Mouse (Mus musculus): ENCODE results near the gene Ntrk3. TPM values are rescaled to one million over a fixed set of nuclear protein-coding genes. Genes with fewer than 3 reads are reported as not detected.

Gene Ntrk3
- polyA plus RNA-seq, 1 experiment = 9.7 TPM

- Histone ChIP-seq H3K36me3 (ENCODE audit: control insufficient read depth, insufficient read depth, low read length) (no peaks in the 10 kb centered on the region), H3K4me3 (ENCODE audit: insufficient read depth, low read depth, low read length) (no peak overlapping the region), H3K27me3 (replicated peaks; ENCODE audit: control insufficient read depth, insufficient read depth, low read length) (no peaks in the 10 kb centered on the region), H3K4me1 (ENCODE audit: control insufficient read depth, insufficient read depth, low read length) (no peaks in the 10 kb centered on the region), H3K27ac (ENCODE audit: insufficient read depth, low read depth, low read length) (no peak overlapping the region)
- TF ChIP-seq CTCF (conservative IDR thresholded peaks at IDR 0.05; ENCODE audit: insufficient read depth, insufficient read length, low read depth, low read length) (no peak), POLR2A (IDR thresholded peaks at IDR 0.05; ENCODE audit: low read depth, low read length) (no peak)
- 83% methylated on average over 9 of the region's 9 CpGs for WGBS
- no peak for DNase-seq
Observed at GRCm38 (mm10) chr7:78520243-78520927, 217.4 kb downstream of the Ntrk3 start.

GRCm38 (mm10) chr7:78519689-78520088 lies 218.1 kb downstream of the Ntrk3 start:
- H3K4me3 ChIP-seq (ENCODE audit: insufficient read depth, low read depth, low read length) = no peak overlapping the region
- no peaks in the 10 kb centered on the region for H3K4me1 ChIP-seq (ENCODE audit: control insufficient read depth, insufficient read depth, low read length)
- TF ChIP-seq CTCF (conservative IDR thresholded peaks at IDR 0.05; ENCODE audit: insufficient read depth, insufficient read length, low read depth, low read length) = no peak
- no peak for TF ChIP-seq POLR2A (IDR thresholded peaks at IDR 0.05; ENCODE audit: low read depth, low read length)
- H3K27me3 ChIP-seq (replicated peaks; ENCODE audit: control insufficient read depth, insufficient read depth, low read length) = no peaks in the 10 kb centered on the region
- H3K27ac ChIP-seq (ENCODE audit: insufficient read depth, low read depth, low read length) = no peak overlapping the region
- WGBS = 74% methylated on average over 3 of the region's 3 CpGs
- no peaks in the 10 kb centered on the region for H3K36me3 ChIP-seq (ENCODE audit: control insufficient read depth, insufficient read depth, low read length)
- no peak for DNase-seq

- H3K4me1 ChIP-seq (ENCODE audit: control insufficient read depth, insufficient read depth, low read length) = no peaks in the 10 kb centered on the region
- no peak overlapping the region for H3K4me3 ChIP-seq (ENCODE audit: insufficient read depth, low read depth, low read length)
- H3K27me3 ChIP-seq (replicated peaks; ENCODE audit: control insufficient read depth, insufficient read depth, low read length) = no peaks in the 10 kb centered on the region
- DNase-seq = peak; percentile 2
- no peaks in the 10 kb centered on the region for H3K36me3 ChIP-seq (ENCODE audit: control insufficient read depth, insufficient read depth, low read length)
- no peak overlapping the region for H3K27ac ChIP-seq (ENCODE audit: insufficient read depth, low read depth, low read length)
- WGBS = 74% methylated on average over 5 of the region's 5 CpGs
- TF ChIP-seq POLR2A (IDR thresholded peaks at IDR 0.05; ENCODE audit: low read depth, low read length) (no peak), CTCF (conservative IDR thresholded peaks at IDR 0.05; ENCODE audit: insufficient read depth, insufficient read length, low read depth, low read length) (no peak)
Observed at GRCm38 (mm10) chr7:78518760-78519363, 218.9 kb downstream of the Ntrk3 start.

DNA sequence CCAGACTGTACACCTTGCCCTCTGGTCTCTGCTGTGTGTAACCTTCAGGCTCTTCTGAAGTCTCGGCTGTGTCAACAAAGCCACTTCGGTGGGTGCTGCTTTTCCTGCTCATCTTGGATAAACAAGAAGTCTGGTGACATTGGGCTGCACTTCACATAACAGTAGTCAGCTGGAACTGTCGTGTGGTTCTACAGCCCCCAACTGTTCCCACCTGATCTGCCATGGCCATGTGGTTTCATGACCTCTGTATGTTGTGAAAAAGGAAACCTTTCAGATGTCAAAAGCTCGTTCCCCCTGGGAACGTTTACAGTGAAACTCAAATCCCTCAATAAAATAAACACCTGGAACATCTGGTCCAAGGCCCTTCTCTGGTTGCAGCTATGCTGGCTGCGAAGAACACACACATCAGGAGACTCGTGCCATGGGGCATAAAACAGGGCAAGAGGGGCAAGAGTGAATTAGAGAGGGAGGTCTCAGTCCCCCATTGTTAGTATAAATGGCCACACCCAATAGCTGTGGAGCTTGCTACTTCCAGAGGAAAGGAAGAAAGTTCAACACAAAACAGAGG lies 222.7 kb downstream of the Ntrk3 start:
- 20% methylated on average over 7 of the region's 7 CpGs for WGBS
- no peak for TF ChIP-seq POLR2A (IDR thresholded peaks at IDR 0.05; ENCODE audit: low read depth, low read length)
- TF ChIP-seq CTCF (conservative IDR thresholded peaks at IDR 0.05; ENCODE audit: insufficient read depth, insufficient read length, low read depth, low read length) = no peak
- Histone ChIP-seq H3K4me1 (ENCODE audit: control insufficient read depth, insufficient read depth, low read length) (no peaks in the 10 kb centered on the region), H3K4me3 (ENCODE audit: insufficient read depth, low read depth, low read length) (no peak overlapping the region), H3K27ac (ENCODE audit: insufficient read depth, low read depth, low read length) (no peak overlapping the region), H3K27me3 (replicated peaks; ENCODE audit: control insufficient read depth, insufficient read depth, low read length) (no peaks in the 10 kb centered on the region; the same call in 1 of the 2 replicates), H3K36me3 (ENCODE audit: control insufficient read depth, insufficient read depth, low read length) (no peaks in the 10 kb centered on the region)
- no peak for DNase-seq

DNA sequence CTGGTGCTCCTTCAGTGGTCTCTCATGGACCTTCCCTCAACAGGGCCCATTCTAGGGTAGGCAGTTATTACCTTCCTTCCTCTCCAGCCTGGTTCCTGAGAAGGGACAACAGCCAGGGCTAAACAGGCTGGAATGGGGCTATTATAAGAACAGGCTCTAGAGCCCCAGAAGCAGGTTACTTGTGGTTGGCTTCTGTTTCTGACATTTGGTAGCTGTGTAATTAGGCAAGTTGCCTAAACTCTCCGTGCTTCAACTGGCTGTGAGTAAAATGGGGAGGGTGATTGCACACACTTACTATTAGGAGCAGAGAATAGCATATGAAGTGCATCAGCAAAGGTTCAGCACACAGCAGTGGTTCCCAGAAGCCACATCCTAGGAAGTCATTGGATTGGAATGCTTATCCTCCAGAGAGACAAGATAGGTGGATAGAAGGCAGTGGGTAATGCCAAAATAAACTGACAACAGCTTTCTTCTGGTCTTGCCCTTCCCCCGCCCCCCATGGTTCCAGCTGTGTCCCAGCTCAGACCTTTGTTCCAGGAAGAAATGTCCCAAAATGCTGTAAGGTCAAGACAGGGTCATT lies 230.7 kb downstream of the Ntrk3 start:
- no peak for DNase-seq
- Histone ChIP-seq H3K4me3 (ENCODE audit: insufficient read depth, low read depth, low read length) (no peak overlapping the region), H3K27me3 (replicated peaks; ENCODE audit: control insufficient read depth, insufficient read depth, low read length) (no peaks in the 10 kb centered on the region; the same call in 1 of the 2 replicates), H3K4me1 (ENCODE audit: control insufficient read depth, insufficient read depth, low read length) (no peaks in the 10 kb centered on the region), H3K36me3 (ENCODE audit: control insufficient read depth, insufficient read depth, low read length) (no peaks in the 10 kb centered on the region), H3K27ac (ENCODE audit: insufficient read depth, low read depth, low read length) (no peak overlapping the region)
- 47% methylated on average over 2 of the region's 2 CpGs for WGBS
- TF ChIP-seq POLR2A (IDR thresholded peaks at IDR 0.05; ENCODE audit: low read depth, low read length) (no peak), CTCF (conservative IDR thresholded peaks at IDR 0.05; ENCODE audit: insufficient read depth, insufficient read length, low read depth, low read length) (no peak)

- no peak for TF ChIP-seq CTCF (conservative IDR thresholded peaks at IDR 0.05; ENCODE audit: insufficient read depth, insufficient read length, low read depth, low read length)
- TF ChIP-seq POLR2A (IDR thresholded peaks at IDR 0.05; ENCODE audit: low read depth, low read length) = no peak
- H3K36me3 ChIP-seq (ENCODE audit: control insufficient read depth, insufficient read depth, low read length) = no peaks in the 10 kb centered on the region
- no peaks in the 10 kb centered on the region for H3K27me3 ChIP-seq (replicated peaks; ENCODE audit: control insufficient read depth, insufficient read depth, low read length)
- H3K4me1 ChIP-seq (ENCODE audit: control insufficient read depth, insufficient read depth, low read length) = no peaks in the 10 kb centered on the region
- WGBS = 84% methylated on average over 5 of the region's 5 CpGs
- DNase-seq = no peak
- no peak overlapping the region for H3K27ac ChIP-seq (ENCODE audit: insufficient read depth, low read depth, low read length)
- no peak overlapping the region for H3K4me3 ChIP-seq (ENCODE audit: insufficient read depth, low read depth, low read length)
Observed at GRCm38 (mm10) chr7:78500863-78501262, 236.9 kb downstream of the Ntrk3 start.

GRCm38 (mm10) chr7:78499970-78500369 lies 237.8 kb downstream of the Ntrk3 start:
- Histone ChIP-seq H3K4me3 (ENCODE audit: insufficient read depth, low read depth, low read length) (no peak overlapping the region), H3K36me3 (ENCODE audit: control insufficient read depth, insufficient read depth, low read length) (no peaks in the 10 kb centered on the region), H3K4me1 (ENCODE audit: control insufficient read depth, insufficient read depth, low read length) (no peaks in the 10 kb centered on the region), H3K27ac (ENCODE audit: insufficient read depth, low read depth, low read length) (no peak overlapping the region), H3K27me3 (replicated peaks; ENCODE audit: control insufficient read depth, insufficient read depth, low read length) (no peaks in the 10 kb centered on the region)
- no peak for DNase-seq
- WGBS = 84% methylated on average over 1 of the region's 1 CpGs
- TF ChIP-seq CTCF (conservative IDR thresholded peaks at IDR 0.05; ENCODE audit: insufficient read depth, insufficient read length, low read depth, low read length) = no peak
- no peak for TF ChIP-seq POLR2A (IDR thresholded peaks at IDR 0.05; ENCODE audit: low read depth, low read length)
